Mouse (Mus musculus) kidney, postnatal 4 days (tissue): Measurements from ENCODE around the gene Bcl2l12.

Experiments
- DNase-seq, 2 experiments: peaks; one replicate each; pipeline ENCODE4 v3.0.0; 2021; ENCODE audit warnings: mixed read lengths in 2 of 2

Bcl2l12 gene

GRCm38 (mm10) chr7:45016761-45017160 lies 18.2 kb upstream of the Bcl2l12 start:
- no peak for DNase-seq

GRCm38 (mm10) chr7:45015957-45016612 lies 17.6 kb upstream of the Bcl2l12 start, which contains the start of gene Scaf1:
TSS of gene Scaf1 (minus strand) at chr7:45016363.
- DNase-seq, result peak; percentile 99 to 100

GRCm38 (mm10) chr7:45015344-45015956 lies 16.9 kb upstream of the Bcl2l12 start:
- DNase-seq, result no peak

- DNase-seq, result no peak
These were observed 15.6 kb upstream of the Bcl2l12 start for GRCm38 (mm10) chr7:45014096-45014451.

GRCm38 (mm10) chr7:45013366-45014095 lies 15.0 kb upstream of the Bcl2l12 start:
- no peak for DNase-seq

GRCm38 (mm10) chr7:45012824-45013223 lies 14.3 kb upstream of the Bcl2l12 start:
- no peak for DNase-seq

- DNase-seq, result no peak
These were observed 13.5 kb upstream of the Bcl2l12 start for GRCm38 (mm10) chr7:45012011-45012410.

- no peak for DNase-seq
These were observed 9.9 kb upstream of the Bcl2l12 start for GRCm38 (mm10) chr7:45008411-45008810.

GRCm38 (mm10) chr7:45007846-45008245 lies 9.3 kb upstream of the Bcl2l12 start:
- no peak for DNase-seq

GRCm38 (mm10) chr7:45007141-45007540 lies 8.6 kb upstream of the Bcl2l12 start:
- DNase-seq, result no peak

GRCm38 (mm10) chr7:45006503-45006902 lies 8.0 kb upstream of the Bcl2l12 start:
- no peak for DNase-seq

- no peak for DNase-seq
These were observed 6.9 kb upstream of the Bcl2l12 start for GRCm38 (mm10) chr7:45005321-45005992.

- DNase-seq, result peak in 1 of 2 experiments; percentile 62
These were observed 6.0 kb upstream of the Bcl2l12 start for GRCm38 (mm10) chr7:45004546-45004945.

- DNase-seq, result no peak
These were observed 3.9 kb upstream of the Bcl2l12 start for GRCm38 (mm10) chr7:45002440-45002839.

- peak; percentile 50 to 69 for DNase-seq
These were observed 2.1 kb upstream of the Bcl2l12 start for GRCm38 (mm10) chr7:45000539-45001114.

GRCm38 (mm10) chr7:44999753-45000152 lies 1.2 kb upstream of the Bcl2l12 start:
- peak in 1 of 2 experiments; percentile 55 for DNase-seq

- no peak for DNase-seq
These were observed 528 bp downstream of the Bcl2l12 start for GRCm38 (mm10) chr7:44997940-44998428.

GRCm38 (mm10) chr7:44997231-44997939 lies 1.1 kb downstream of the Bcl2l12 start, which contains the start of gene Irf3:
TSS of gene Irf3 (plus strand) at chr7:44997648.
- DNase-seq, result peak; percentile 96 to 98

GRCm38 (mm10) chr7:44996672-44997071 lies 1.8 kb downstream of the Bcl2l12 start:
- DNase-seq, result no peak

GRCm38 (mm10) chr7:44986879-44987718 lies 11.4 kb downstream of the Bcl2l12 start:
- DNase-seq, result peak in 1 of 2 experiments; percentile 42
